Mouse (Mus musculus): ENCODE results near the gene Cacng8.

DNA sequence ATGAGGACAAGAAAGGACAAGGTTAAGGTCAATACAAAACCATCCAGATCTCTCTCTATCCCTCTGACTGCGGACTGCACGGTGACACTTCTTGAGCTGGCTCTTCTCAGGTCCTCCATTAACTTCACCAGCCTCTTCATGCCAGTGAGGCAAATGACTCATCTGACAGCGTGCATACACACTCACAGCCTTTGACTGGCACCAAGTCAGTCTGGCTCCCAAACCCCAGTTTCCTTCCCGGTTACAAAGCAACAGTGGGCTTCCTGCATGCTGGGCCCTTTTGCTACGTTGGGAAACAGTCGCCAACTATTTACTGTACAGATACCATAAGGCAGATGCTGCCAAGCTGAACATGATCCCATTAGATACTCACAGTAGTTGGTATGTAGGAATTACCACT lies 21.3 kb upstream of the Cacng8 start:
- TF ChIP-seq POLR2AphosphoS5 (IDR thresholded peaks at IDR 0.05; ENCODE audit: borderline replicate concordance, low read depth, low read length) (no peak), CHD2 (IDR thresholded peaks at IDR 0.05; ENCODE audit: low read length) (no peak), MAFK (IDR thresholded peaks at IDR 0.05; ENCODE audit: borderline replicate concordance, low read depth, low read length) (no peak), HCFC1 (IDR thresholded peaks at IDR 0.05; ENCODE audit: low read depth, low read length) (no peak), EP300 (IDR thresholded peaks at IDR 0.05; ENCODE audit: low read depth in 1 of 2, low read length in 2 of 2) (no peak), CTCF (IDR thresholded peaks at IDR 0.05 in 2 of 3, conservative IDR thresholded peaks at IDR 0.05 in 1 of 3; ENCODE audit: control insufficient read depth in 1 of 3, insufficient read depth in 1 of 3, low read depth in 2 of 3, low read length in 3 of 3, poor library complexity in 1 of 3, severe bottlenecking in 1 of 3) (no peak), ELF1 (IDR thresholded peaks at IDR 0.05; ENCODE audit: low read depth, low read length) (no peak)

Measured in MEL (cell line).